Mouse (Mus musculus): ENCODE results near the gene Gpr87.
"Not testable (repeated sequence)": the region's sequence is repeated elsewhere in the genome, so short reads cannot be mapped to it uniquely, and the experiment has no call there.

Gpr87 gene

GRCm38 (mm10) chr3:59149646-59150045, 45.3 kb downstream of the Gpr87 start:
- ChIA-PET POLR2A (no interaction called here), CTCF (no interaction called here)

DNA sequence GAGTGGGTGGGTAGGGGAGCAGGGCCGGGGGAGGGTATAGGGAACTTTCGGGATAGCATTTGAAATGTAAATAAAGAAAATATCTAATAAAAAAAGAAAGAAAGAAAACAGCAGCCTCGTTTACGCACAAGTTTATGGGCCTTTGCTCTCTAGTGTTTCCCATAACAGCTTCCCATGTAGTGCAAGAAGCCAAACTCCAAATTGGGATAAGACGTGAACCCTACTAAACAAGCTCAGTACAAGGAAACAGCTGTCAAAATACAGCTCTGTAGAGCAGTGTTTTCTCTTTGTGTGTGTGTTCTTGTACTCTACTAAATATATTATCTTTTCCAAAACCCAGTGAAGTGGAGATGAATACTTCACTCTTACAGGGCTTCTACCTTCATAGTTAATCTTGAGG, 49.7 kb downstream of the Gpr87 start:
- CTCF ChIA-PET: no interaction called here
- POLR2A ChIA-PET: no interaction called here

GRCm38 (mm10) chr3:59141507-59142305, 53.2 kb downstream of the Gpr87 start:
- CTCF ChIA-PET: no interaction called here
- POLR2A ChIA-PET: interaction anchor here in 1 of 4 experiments (0.7 kb wide), 1 partner anchor 16 kb away, joined by 7 read pairs; no protein-coding TSS in a partner anchor

GRCm38 (mm10) chr3:59140941-59141340, 54.0 kb downstream of the Gpr87 start:
- CTCF ChIA-PET, POLR2A ChIA-PET: not testable (repeated sequence)

DNA sequence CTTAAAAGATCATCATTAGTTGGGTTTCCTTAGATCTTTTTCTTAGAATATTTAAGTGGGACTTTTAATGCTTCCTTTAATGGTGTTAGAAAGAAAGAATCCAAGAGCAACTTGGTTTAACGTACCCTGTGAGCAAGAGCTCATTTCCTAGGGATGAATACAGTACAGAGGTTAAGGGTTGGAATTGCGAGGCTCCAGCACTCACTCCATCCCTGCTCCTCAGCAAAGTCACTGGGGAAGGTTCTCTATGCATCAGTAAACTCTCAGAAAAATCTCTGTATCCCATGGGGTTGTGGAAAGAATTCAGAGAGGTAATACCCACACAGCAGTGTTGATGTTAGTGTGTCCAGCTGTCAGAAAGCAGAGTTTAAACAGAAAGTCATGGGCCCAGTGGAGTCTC, 54.8 kb downstream of the Gpr87 start:
- ChIA-PET CTCF (no interaction called here), POLR2A (no interaction called here)

- ChIA-PET CTCF (interaction anchor here in 1 of 4 experiments (0.8 kb wide), 1 partner anchor 19 kb away, joined by 3 read pairs; no protein-coding TSS in a partner anchor), POLR2A (interaction anchor here in 1 of 4 experiments (0.6 kb wide), 1 partner anchor 9 kb away, joined by 6 read pairs; no protein-coding TSS in a partner anchor)
Measured at GRCm38 (mm10) chr3:59139651-59140051, 55.3 kb downstream of the Gpr87 start.

DNA sequence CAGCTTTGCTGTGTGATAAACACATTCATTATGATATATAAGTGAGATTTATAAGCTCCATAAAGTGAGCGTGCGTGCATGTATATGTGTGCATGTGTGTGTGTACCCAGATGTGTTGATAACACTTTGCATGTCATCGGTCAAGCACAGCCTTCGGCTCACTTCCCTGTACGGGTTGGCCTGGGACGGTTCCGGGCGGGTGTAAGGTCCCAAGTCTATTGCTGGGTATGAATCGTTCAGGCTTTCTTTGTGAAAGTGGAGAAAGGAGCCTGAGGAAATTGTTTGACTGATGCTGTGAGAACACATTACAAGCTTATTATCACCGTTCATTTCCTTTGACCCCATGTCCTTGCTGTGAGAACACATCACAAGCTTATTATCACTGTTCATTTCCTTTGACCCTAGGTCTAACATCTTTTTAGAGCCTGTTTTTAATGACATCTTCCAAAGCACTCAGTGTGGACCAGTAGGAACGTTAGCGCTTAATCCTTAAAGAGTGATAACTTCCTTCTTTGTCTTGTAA, 55.9 kb downstream of the Gpr87 start:
- CTCF ChIA-PET: interaction anchor here in 1 of 4 experiments (0.8 kb wide), 1 partner anchor 19 kb away, joined by 3 read pairs; no protein-coding TSS in a partner anchor
- POLR2A ChIA-PET: interaction anchor here in 1 of 4 experiments (0.6 kb wide), 1 partner anchor 8 kb away, joined by 6 read pairs; no protein-coding TSS in a partner anchor

- ChIA-PET CTCF (no interaction called here), POLR2A (no interaction called here)
Measured at GRCm38 (mm10) chr3:59135911-59136653, 58.8 kb downstream of the Gpr87 start.

DNA sequence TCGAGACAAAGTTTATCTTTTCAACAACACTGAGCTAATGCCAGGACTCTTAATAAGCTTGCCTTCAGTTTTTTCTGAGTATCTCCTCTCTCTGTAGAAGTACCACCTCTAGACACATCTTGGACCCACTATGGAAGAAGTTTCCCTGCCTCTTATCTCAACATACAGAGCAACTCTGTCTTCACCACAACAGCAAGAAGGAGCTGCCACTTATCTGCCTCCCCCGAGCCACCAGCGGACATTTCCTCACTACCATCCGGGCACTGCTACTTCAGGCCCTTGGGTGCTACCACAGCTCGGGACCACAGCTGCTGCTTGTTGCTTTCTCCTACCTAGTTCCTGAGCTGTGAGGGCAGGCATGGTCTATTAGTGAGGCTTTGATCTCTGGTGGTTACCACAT, 61.7 kb downstream of the Gpr87 start:
- CTCF ChIA-PET: interaction anchor here in 1 of 4 experiments (1.4 kb wide), 1 partner anchor 13 kb away, joined by 4 read pairs; no protein-coding TSS in a partner anchor
- POLR2A ChIA-PET: no interaction called here

- CTCF ChIA-PET: no interaction called here
Measured at GRCm38 (mm10) chr3:59131966-59132365, 62.9 kb downstream of the Gpr87 start.

DNA sequence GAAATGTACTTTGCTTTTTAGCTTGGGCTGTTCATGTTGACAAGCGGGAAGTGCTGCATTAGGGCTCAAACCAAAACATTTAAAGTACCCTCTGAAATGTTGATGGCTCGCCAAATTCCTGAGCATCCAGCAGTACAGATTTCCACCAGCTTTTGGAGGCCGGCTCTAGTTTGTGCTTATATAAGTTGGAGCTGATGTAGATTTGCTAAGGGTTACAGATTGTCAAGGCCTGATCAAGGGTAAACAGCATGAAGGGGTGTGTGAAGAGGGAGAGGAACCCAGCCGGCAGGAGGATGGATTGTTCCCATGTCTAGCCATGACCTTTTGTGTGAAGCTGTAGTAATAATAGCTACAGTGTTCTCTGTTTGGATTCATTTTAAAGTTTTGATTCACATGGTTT, 63.8 kb downstream of the Gpr87 start:
- POLR2A ChIA-PET: interaction anchor here in 1 of 4 experiments (0.5 kb wide), 1 partner anchor 8 kb away, joined by 6 read pairs; no protein-coding TSS in a partner anchor
- CTCF ChIA-PET: interaction anchor here in 1 of 4 experiments (1.8 kb wide), 1 partner anchor 11 kb away, joined by 9 read pairs; no protein-coding TSS in a partner anchor

More at GRCm38 (mm10) chr3:59131966-59132365, 62.9 kb downstream of the Gpr87 start:
- POLR2A ChIA-PET: no interaction called here

- CTCF ChIA-PET: interaction anchor here in 2 of 4 experiments (0.6 to 1.8 kb wide), 2 partner anchors 10 to 1276 kb away, joined by 4 to 9 read pairs; no protein-coding TSS in a partner anchor
- POLR2A ChIA-PET: interaction anchor here in 1 of 4 experiments (0.5 to 1.3 kb wide), 2 partner anchors 9 to 10 kb away, joined by 3 to 6 read pairs; no protein-coding TSS in a partner anchor
Measured at GRCm38 (mm10) chr3:59130431-59130830, 64.5 kb downstream of the Gpr87 start.

DNA sequence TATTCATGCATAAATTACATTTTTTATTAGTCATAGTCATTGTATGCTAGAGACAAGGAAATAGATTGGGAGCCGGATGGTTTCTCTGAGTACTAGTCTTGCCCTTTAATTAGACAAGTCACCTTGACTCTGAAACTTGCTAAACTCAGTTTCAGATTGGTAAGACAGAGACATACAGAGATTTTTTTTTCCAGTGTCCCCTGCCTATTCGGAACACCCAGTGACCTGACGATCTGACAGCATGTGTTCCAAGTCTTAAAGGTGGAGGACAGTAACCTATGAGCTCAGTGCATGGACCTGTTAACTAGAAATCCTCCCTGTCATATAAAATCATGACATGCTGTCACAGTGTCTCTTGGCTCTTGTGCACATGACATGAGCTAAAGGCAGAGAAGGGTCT, 65.4 kb downstream of the Gpr87 start:
- ChIA-PET CTCF (interaction anchor here in 3 of 4 experiments (0.6 to 1.6 kb wide), 3 partner anchors 9 to 1626 kb away, joined by 4 to 7 read pairs (median 4); no protein-coding TSS in a partner anchor), POLR2A (interaction anchor here in 3 of 4 experiments (0.6 to 1.3 kb wide), 3 partner anchors 9 to 281 kb away, joined by 3 to 6 read pairs (median 4); no protein-coding TSS in a partner anchor)
